Mouse (Mus musculus) neural tube, embryonic 11.5 days (tissue): Measurements from ENCODE around the gene Ttll9. TPM values are rescaled to one million over a fixed set of nuclear protein-coding genes. Genes with fewer than 3 reads are reported as not detected.

ENCODE experiments used
- ATAC-seq: fragments of 200-750 bp; cut with Nextera tagmentation; 2 replicates; pipeline ENCODE4 v1.8.0; 2017; ENCODE audit warnings: moderate number of reproducible peaks, mild to moderate bottlenecking, moderate TSS enrichment, moderate library complexity; ENCODE audit not compliant: insufficient read depth, low FRiP score, low TSS enrichment
- DNase-seq: peaks from one replicate; pipeline ENCODE4 v3.0.0-alpha.2; 2015; ENCODE audit warnings: low spot score
- H3K27ac ChIP-seq: fragments of 300-500 bp; sonication (generic); 2 replicates; pipeline ENCODE4 v1.5.1; 2014; ENCODE audit warnings: low read depth, mild to moderate bottlenecking, low read length
- H3K27me3 ChIP-seq: fragments of 300-500 bp; sonication (generic); 2 replicates; pipeline ENCODE4 v1.6.1; 2014; ENCODE audit warnings: mild to moderate bottlenecking, low read length, mixed read lengths; ENCODE audit not compliant: control insufficient read depth, insufficient read depth
- H3K36me3 ChIP-seq: fragments of 300-500 bp; sonication (generic); 2 replicates; pipeline ENCODE4 v1.6.1; 2014; ENCODE audit warnings: mild to moderate bottlenecking, low read length, moderate library complexity, mixed read lengths; ENCODE audit not compliant: control insufficient read depth, insufficient read depth
- H3K4me1 ChIP-seq: fragments of 300-500 bp; sonication (generic); 2 replicates; pipeline ENCODE4 v1.6.1; 2014; ENCODE audit warnings: low read length, mixed read lengths; ENCODE audit not compliant: control insufficient read depth, insufficient read depth
- H3K4me2 ChIP-seq: fragments of 300-500 bp; sonication (generic); 2 replicates; pipeline ENCODE4 v1.6.1; 2014; ENCODE audit warnings: low read depth, mild to moderate bottlenecking, moderate library complexity
- H3K4me3 ChIP-seq: fragments of 300-500 bp; sonication (generic); 2 replicates; pipeline ENCODE4 v1.5.1; 2014; ENCODE audit warnings: low read depth, low read length
- H3K9ac ChIP-seq: fragments of 300-500 bp; sonication (generic); 2 replicates; pipeline ENCODE4 v1.6.1; 2014; ENCODE audit warnings: mild to moderate bottlenecking, low read length
- H3K9me3 ChIP-seq: fragments of 300-500 bp; sonication (generic); 2 replicates; pipeline ENCODE4 v1.6.1; 2016; ENCODE audit warnings: low read length; ENCODE audit not compliant: control insufficient read depth
- WGBS: fragments of 180-500 bp; shearing (Covaris S2); extraction: QIAGEN DNeasy Blood & Tissue Kit; methylation state at CpG from one replicate; pipeline ENCODE4 v1.1.7; 2014; 5-methylcytosine and 5-hydroxymethylcytosine counted together
- polyA plus RNA-seq: library from polyadenylated mRNA; unstranded; fragments of >200 nt; fragmentation: Nextera tagmentation; extraction: Ambion mirVana; gene quantifications from 2 replicates; pipeline ENCODE4 v1.2.1, GENCODE M21; 2014

The Ttll9 gene
- polyA plus RNA-seq, 1 experiment from 2014 or later: 1.7 TPM

DNA sequence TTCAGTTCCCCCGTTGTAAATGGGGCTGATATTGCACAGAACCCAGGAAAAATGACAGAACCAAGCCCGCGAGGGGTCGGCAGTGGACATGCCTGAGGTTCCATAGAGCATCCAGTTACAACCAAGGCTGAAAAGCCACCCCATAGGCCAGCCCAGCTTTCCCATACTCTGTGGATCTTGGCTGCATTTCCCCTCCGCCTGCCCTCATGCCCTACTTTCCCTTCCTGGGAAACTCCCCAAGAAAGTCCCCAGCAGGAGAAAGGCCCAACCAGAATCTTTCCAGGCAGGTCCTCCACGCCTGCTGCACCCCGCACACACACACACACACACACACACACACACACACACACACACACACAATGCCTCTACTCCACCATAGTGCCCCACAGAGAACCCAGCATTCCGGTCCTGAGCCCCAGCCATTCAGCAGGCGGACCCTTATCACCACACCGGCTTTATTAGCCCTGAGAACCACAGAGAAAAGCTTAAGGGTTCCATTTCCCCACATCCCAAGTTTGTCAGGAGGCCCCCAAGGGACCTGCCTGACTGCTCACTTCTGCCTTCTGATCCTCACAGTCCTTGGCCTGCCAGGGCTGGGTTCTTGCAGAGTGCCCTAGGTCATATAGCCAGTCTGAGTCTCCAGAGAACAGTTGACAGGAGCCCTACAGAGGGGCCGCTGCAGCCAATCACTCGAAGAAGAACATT, 30.7 kb upstream of the Ttll9 start:
- 76% methylated on average over 12 of the region's 12 CpGs for WGBS
- no peak for ATAC-seq
- no peak for DNase-seq
- H3K4me3 ChIP-seq: no peak overlapping the region
- no peaks in the 10 kb centered on the region for H3K36me3 ChIP-seq
- no peak overlapping the region for H3K27ac ChIP-seq
- no peaks in the 10 kb centered on the region for H3K9me3 ChIP-seq
- H3K9ac ChIP-seq: no peak overlapping the region
- H3K27me3 ChIP-seq: no peaks in the 10 kb centered on the region
- no peak overlapping the region for H3K4me2 ChIP-seq
- H3K4me1 ChIP-seq: no peaks in the 10 kb centered on the region

DNA sequence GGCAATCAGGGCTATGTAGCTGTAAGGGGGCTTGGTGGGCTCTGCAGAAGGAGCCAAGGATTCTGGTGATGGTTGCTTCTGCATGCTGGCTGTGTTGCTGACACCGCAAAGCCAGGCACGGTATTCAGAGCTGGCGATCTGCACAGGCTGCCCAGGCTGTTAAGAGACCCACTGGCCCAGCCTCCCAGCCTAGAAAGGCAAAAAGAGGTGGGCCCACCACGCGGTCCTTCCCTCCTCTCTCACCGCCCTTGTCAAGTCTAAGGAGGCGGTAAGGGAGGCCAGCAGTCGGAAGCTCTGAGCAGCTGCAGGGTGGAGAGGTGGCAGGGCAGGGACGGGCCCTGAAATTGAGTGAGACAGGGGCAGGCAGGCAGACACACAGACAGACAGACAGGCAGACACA, 29.2 kb upstream of the Ttll9 start, which contains the start of gene Foxs1:
Foxs1 (minus strand) TSS at position 161 of the 400 bp plus-strand sequence.
- 50% methylated on average over 9 of the region's 9 CpGs for WGBS
- Histone ChIP-seq H3K4me3 (no peak within 1 kb of the TSS), H3K9ac (no peak within 1 kb of the TSS), H3K27ac (no peak within 1 kb of the TSS), H3K36me3 (no peaks in the 10 kb centered on the region), H3K4me1 (no peaks in the 10 kb centered on the region), H3K27me3 (no peaks in the 10 kb centered on the region), H3K4me2 (no peak within 1 kb of the TSS), H3K9me3 (no peaks in the 10 kb centered on the region)
- DNase-seq: no peak
- no peak for ATAC-seq

DNA sequence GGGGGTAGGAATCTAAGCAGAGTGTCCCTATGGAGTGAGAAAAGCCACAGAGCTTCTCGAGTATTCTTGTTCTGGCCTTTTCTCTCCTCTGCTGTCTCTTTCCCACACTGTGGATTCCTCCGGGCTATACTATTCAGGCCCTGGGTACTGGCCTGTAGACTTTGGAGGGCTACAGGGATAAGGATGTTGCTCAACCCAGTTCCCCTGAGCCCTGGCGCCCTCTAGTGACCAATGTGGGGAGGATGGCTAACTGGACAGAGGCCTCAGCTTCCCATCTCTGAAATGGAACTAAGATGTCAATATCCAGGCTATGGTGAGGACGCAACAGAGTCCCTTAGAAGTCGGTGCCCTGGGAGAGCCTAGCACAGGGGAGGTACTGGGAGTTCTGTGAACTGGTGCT, 28.7 kb upstream of the Ttll9 start:
- H3K36me3 ChIP-seq: no peaks in the 10 kb centered on the region
- H3K27ac ChIP-seq: no peak overlapping the region
- 35% methylated on average over 5 of the region's 5 CpGs for WGBS
- H3K4me1 ChIP-seq: no peaks in the 10 kb centered on the region
- H3K4me3 ChIP-seq: no peak overlapping the region
- no peaks in the 10 kb centered on the region for H3K27me3 ChIP-seq
- peak; percentile 56 for DNase-seq
- no peaks in the 10 kb centered on the region for H3K9me3 ChIP-seq
- H3K4me2 ChIP-seq: no peak overlapping the region
- ATAC-seq: no peak; the same call in 1 of the 2 replicates
- no peak overlapping the region for H3K9ac ChIP-seq

- peaks cover 40% of the 10 kb centered on the region for H3K27me3 ChIP-seq
- H3K4me2 ChIP-seq: no peak overlapping the region
- H3K27ac ChIP-seq: no peak overlapping the region
- no peak for ATAC-seq
- 11% methylated on average over 4 of the region's 4 CpGs for WGBS
- H3K4me3 ChIP-seq: no peak overlapping the region
- H3K9me3 ChIP-seq: no peaks in the 10 kb centered on the region
- no peaks in the 10 kb centered on the region for H3K36me3 ChIP-seq
- peak; percentile 54 for DNase-seq
- H3K4me1 ChIP-seq: 0 out of 2 replicates have a peak, but pooled peaks cover 2% of the 10 kb centered on the region
- H3K9ac ChIP-seq: no peak overlapping the region
Observed at GRCm38 (mm10) chr2:152939846-152940245, 22.4 kb upstream of the Ttll9 start.

DNA sequence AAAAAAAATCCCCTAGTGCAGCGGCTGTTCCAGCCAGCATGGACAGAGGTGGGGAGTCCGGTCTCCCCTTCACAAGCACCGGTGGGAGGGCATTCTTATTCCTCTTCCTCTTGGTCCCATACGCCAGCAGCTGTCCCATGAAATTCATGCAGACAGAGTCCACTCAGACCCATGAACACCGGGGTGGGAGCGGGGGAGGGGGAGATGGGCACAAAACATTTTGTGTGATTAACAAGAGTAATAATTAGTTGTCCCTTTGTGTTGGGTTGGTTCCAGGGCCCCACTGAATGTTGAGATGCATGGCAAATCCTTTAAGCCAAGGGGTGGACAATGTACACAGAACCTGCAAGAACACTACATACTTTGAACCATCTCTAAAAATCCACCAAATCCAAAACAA, 21.2 kb upstream of the Ttll9 start:
- Histone ChIP-seq H3K9me3 (no peaks in the 10 kb centered on the region), H3K9ac (no peak overlapping the region), H3K36me3 (no peaks in the 10 kb centered on the region), H3K27me3 (peaks cover 45% of the 10 kb centered on the region), H3K4me2 (no peak overlapping the region), H3K27ac (no peak overlapping the region), H3K4me1 (0 out of 2 replicates have a peak, but pooled peaks cover 2% of the 10 kb centered on the region), H3K4me3 (no peak overlapping the region)
- ATAC-seq (no peak), DNase-seq (no peak)
- WGBS: 74% methylated on average over 6 of the region's 6 CpGs

GRCm38 (mm10) chr2:152941776-152942175, 20.5 kb upstream of the Ttll9 start:
- WGBS: 25% methylated on average over 7 of the region's 7 CpGs
- H3K4me1 ChIP-seq: 0 out of 2 replicates have a peak, but pooled peaks cover 2% of the 10 kb centered on the region
- H3K4me3 ChIP-seq: no peak overlapping the region
- no peak for DNase-seq
- H3K27me3 ChIP-seq: peaks cover 45% of the 10 kb centered on the region
- no peak overlapping the region for H3K4me2 ChIP-seq
- no peak overlapping the region for H3K27ac ChIP-seq
- ATAC-seq: no peak
- H3K9me3 ChIP-seq: no peaks in the 10 kb centered on the region
- H3K36me3 ChIP-seq: no peaks in the 10 kb centered on the region
- no peak overlapping the region for H3K9ac ChIP-seq

- H3K4me3 ChIP-seq: peak overlapping the region; percentile 40
- H3K27me3 ChIP-seq: peaks cover 45% of the 10 kb centered on the region
- no peaks in the 10 kb centered on the region for H3K9me3 ChIP-seq
- WGBS: under 1% methylated on average over 61 of the region's 65 CpGs
- no peak for DNase-seq
- H3K36me3 ChIP-seq: no peaks in the 10 kb centered on the region
- H3K4me2 ChIP-seq: peak overlapping the region; percentile 81
- ATAC-seq: no peak
- H3K9ac ChIP-seq: peak overlapping the region; percentile 29
- H3K4me1 ChIP-seq: 0 out of 2 replicates have a peak, but pooled peaks cover 2% of the 10 kb centered on the region
- H3K27ac ChIP-seq: no peak overlapping the region
Observed at GRCm38 (mm10) chr2:152942898-152943515, 19.3 kb upstream of the Ttll9 start.

GRCm38 (mm10) chr2:152943568-152943967, 18.7 kb upstream of the Ttll9 start:
- peaks cover 45% of the 10 kb centered on the region for H3K27me3 ChIP-seq

GRCm38 (mm10) chr2:152944013-152944412, 18.3 kb upstream of the Ttll9 start:
- ATAC-seq: no peak
- H3K9ac ChIP-seq: no peak overlapping the region
- H3K4me1 ChIP-seq: 0 out of 2 replicates have a peak, but pooled peaks cover 2% of the 10 kb centered on the region
- no peak for DNase-seq
- H3K36me3 ChIP-seq: no peaks in the 10 kb centered on the region
- H3K4me2 ChIP-seq: no peak overlapping the region
- H3K4me3 ChIP-seq: no peak overlapping the region
- no peak overlapping the region for H3K27ac ChIP-seq
- 58% methylated on average over 9 of the region's 9 CpGs for WGBS
- no peaks in the 10 kb centered on the region for H3K9me3 ChIP-seq
- H3K27me3 ChIP-seq: peaks cover 45% of the 10 kb centered on the region

More at GRCm38 (mm10) chr2:152943568-152943967, 18.7 kb upstream of the Ttll9 start:
- Histone ChIP-seq H3K9me3 (no peaks in the 10 kb centered on the region), H3K4me1 (0 out of 2 replicates have a peak, but pooled peaks cover 2% of the 10 kb centered on the region), H3K4me2 (peak overlapping the region; percentile 81), H3K4me3 (peak overlapping the region; percentile 40), H3K9ac (peak overlapping the region; percentile 29; the same call in 1 of the 2 replicates), H3K36me3 (no peaks in the 10 kb centered on the region), H3K27ac (no peak overlapping the region)
- ATAC-seq (no peak), DNase-seq (no peak)
- 4% methylated on average over 8 of the region's 8 CpGs for WGBS
